Mouse (Mus musculus): ENCODE results near the gene Gpbp1. TPM values are rescaled to one million over a fixed set of nuclear protein-coding genes. Genes with fewer than 3 reads are reported as not detected.

Gene Gpbp1
- total RNA-seq, 2 experiments from 2014 or later, result 46.3 to 53.5 TPM

DNA sequence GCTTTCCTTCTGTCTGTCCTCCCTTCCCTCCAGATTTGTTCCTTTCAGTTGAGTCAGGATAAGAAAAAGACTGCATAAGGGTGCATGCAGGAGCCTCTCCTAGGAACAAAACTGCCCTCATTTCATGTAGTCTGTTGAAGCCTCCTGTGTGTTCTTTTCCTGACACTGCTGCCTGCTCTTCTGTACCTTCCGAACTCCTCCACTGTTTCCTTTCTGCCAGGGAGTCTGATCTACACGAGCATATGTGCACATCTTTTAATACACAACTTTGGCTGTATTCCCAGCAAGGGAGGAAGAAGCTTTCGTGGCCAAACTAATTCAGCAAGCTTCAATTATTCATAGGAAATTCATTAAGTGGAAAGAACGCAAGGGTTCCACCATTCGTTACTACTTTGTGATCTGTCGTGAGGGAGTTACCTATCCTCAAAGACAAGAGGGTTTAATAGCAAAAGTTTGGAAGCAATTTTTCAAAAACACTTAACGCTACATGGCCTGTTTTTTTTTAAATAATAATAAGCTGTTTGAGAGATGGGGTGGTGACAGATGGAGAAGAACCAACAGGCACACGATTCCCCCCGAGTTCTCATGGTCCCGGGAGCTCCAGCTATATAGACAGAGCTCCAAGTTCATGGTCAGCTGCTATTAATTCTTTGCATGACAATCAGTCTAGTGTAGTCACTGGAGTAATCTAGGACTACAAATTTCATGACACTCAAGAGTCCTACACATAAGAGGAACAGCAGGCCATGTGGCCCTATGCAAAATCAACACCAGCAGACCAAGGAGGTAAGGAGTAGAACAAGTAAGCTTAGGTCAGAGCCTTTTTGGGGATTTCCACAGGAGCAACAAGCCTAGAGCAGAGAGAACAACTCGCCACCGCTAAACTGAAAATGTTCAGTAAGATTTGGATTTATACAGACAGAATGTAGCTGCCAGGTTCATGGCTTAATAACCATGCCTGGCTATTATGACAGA is 105.6 kb downstream of the Gpbp1 start:
- no peak for DNase-seq (ENCODE audit: low spot score)

More for the DNA sequence above, 105.6 kb downstream of the Gpbp1 start:
- intact Hi-C loops (cut with DNase I), result no loop called here

Other genes starting within 250 kb of the Gpbp1 start
- gene Actbl2, start 235.1 kb downstream of the Gpbp1 start, total RNA-seq (2021), result not detected
- not detected for gene Gm49496, start 59.8 kb upstream of the Gpbp1 start, total RNA-seq (2021)
- gene Gm10198, start 102.7 kb upstream of the Gpbp1 start, total RNA-seq (2021), result not detected
- 10 to 100 TPM; 16.4 to 17.5 TPM for gene Mier3, start 190.9 kb upstream of the Gpbp1 start, total RNA-seq (2021)